Mouse (Mus musculus): ENCODE measurements at regions not wholly inside any gene's neighbourhood (a gene's known extent, or its start where the extent isn't known, plus 50 kb on each side); places are given as distances from the start of the nearest gene placed in this dataset.

DNA sequence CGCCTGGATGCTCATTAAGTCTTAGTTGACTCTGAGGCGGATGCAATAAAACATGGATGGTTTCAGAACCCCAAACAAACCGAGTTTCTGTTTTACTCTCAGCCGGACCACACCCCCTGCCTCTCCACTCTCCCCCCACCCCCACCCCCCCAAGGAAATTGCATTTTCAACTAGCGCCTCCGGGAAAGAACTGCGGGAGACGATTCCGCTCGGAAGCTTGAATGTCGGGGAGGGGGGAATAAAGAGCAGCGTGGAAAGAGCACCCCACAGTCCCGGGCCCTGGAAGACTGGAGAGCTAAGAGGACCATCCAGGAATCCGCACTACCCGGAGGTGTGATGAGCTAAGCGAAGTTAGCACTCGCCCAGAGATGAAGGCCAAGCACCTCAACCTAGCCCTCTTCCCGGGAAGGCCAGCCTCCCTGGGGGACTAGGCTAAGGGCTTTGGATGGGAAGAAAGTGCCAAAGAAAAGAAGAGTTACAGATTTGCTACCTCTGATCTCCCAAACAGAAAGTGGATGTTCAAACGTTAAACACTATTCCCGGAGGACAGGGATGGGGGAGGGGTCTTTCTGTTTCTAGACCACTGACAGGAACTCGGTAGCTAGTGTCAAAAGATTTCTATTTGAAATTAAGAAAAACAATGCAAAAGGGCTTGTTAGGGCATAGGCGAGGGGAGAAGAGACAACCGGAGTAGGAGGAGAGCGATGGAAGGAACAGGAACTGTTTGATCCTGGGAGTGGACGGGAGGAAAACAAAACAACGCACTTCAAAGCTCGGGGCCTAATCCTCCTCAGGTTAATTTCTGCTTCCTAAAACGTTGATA, 258.6 kb upstream of the Nfe2l3 start:
- TF ChIP-seq CTCF (IDR thresholded peaks at IDR 0.05; ENCODE audit: insufficient read depth, low read length): no peak
- no peak for TF ChIP-seq POLR2A (IDR thresholded peaks at IDR 0.05; ENCODE audit: borderline replicate concordance, extremely low read depth, low read depth, low read length)

All from lung, adult 2 months (tissue).